Mouse (Mus musculus) WW6 (cell line): ENCODE data around the gene Glis3.
A peak's percentile ranks its signal among the peaks of the same experiment; 100 is the strongest.

Source experiments
- DNase-seq: peaks from one replicate; pipeline ENCODE4 v3.0.0-alpha.2; 2013; ENCODE audit warnings: low read depth, low spot score

Gene Glis3

DNA sequence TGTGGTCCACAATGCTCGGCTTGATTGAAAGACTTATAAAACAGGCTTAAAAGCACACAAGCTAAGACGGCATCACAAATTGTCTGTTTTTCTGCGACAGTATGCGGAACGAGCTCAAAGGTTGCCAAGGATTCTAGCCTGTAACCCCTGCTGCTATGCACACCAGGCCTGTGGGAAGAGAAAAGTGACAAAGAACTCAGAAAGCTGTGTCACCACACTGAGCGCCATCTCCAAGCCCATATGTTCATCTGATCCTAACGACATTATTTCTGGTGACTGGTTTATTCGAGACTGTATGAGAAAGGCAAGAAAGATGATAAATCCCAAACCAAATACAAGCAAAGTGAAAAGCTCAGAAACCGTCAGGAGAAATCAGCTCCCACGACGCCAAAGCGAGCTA is 144.9 kb downstream of the Glis3 start:
- no peak for DNase-seq

GRCm38 (mm10) chr19:28533576-28533975 is 146.3 kb downstream of the Glis3 start:
- no peak for DNase-seq

GRCm38 (mm10) chr19:28531750-28532149 is 148.1 kb downstream of the Glis3 start:
- no peak for DNase-seq

GRCm38 (mm10) chr19:28530846-28531245 is 149.0 kb downstream of the Glis3 start:
- peak; percentile 54 for DNase-seq

DNA sequence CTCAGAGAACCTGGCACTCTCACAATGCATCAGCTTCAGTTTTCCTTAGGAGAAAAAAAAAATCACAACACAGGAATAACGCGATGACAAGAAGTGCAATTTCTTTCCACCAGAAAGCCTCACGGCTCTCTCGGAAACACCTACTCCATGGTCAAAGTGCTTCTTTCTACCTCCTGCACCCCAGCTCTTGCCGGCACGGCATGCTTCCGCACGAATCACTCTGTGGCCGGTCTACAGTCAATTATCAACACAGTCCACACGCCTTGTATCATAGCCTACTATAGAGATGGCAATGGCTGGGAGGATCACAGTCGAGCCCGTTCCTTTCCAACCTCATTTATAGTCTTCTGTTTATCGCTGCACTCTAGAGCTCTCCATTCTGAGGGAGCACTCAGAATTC is 150.9 kb downstream of the Glis3 start:
- no peak for DNase-seq

- DNase-seq = no peak
Observed at GRCm38 (mm10) chr19:28527446-28527845, 152.4 kb downstream of the Glis3 start.

DNA sequence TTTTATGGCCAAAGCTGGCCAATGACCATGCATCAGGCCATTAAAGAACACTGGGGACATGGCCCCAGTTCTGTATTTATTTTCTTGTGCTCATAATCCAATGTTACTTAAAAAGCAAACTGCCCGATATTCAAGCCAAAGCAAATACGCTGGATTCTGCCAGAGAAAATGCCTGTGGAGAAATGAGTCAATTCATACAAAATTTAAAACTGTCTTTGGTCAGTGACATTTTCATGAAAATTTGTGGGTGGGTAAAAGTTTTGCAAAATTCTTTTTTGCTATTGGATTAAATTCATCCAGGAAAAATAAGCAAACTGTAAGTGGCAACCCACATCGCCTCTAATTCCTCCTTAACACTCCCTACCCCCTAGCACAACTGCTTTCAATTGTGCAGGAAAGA is 154.5 kb downstream of the Glis3 start:
- DNase-seq = no peak

DNA sequence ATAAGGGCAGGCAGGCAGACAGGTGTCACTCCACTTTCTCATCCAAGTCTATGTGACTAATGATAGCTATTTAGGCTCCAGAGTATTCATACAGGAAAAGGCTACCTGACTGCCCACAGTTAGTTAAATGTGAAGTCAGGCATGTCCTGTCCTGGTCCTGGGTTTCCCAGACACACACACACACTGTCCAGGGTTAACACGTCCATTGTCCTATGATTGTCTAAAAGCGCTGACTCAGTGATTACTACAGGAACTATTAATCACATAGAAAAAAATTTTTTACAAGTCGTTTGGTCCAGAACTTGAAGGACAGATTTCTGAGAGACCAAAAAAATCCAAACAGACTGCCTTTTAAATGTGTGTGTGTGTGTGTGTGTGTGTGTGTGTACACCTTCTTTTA is 157.6 kb downstream of the Glis3 start:
- no peak for DNase-seq

DNA sequence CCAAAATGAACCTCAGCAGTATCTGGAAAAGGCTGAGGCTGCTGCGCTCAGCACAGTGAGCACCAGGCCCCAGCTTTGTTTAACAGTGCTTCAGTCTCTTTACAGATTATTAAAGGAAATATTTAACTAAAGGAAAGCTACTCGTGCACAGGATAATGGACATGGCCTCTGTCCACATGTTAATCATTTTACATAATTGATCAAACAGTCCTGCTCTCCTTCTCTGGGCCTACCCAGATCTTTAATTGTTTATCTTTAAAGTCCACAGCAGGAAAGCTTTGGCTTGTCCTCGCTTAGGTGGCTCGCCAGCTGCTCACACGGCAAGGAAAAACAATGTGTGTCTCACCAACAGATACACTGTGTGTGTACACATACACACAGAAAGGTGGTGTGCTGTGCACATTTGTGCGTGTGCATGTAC is 159.1 kb downstream of the Glis3 start:
- DNase-seq = no peak

- no peak for DNase-seq
Observed at GRCm38 (mm10) chr19:28520128-28520745, 159.6 kb downstream of the Glis3 start.

- no peak for DNase-seq
Observed at GRCm38 (mm10) chr19:28519296-28519695, 160.6 kb downstream of the Glis3 start.

GRCm38 (mm10) chr19:28518846-28519245 is 161.0 kb downstream of the Glis3 start:
- DNase-seq = no peak

GRCm38 (mm10) chr19:28518266-28518665 is 161.6 kb downstream of the Glis3 start:
- DNase-seq = no peak

DNA sequence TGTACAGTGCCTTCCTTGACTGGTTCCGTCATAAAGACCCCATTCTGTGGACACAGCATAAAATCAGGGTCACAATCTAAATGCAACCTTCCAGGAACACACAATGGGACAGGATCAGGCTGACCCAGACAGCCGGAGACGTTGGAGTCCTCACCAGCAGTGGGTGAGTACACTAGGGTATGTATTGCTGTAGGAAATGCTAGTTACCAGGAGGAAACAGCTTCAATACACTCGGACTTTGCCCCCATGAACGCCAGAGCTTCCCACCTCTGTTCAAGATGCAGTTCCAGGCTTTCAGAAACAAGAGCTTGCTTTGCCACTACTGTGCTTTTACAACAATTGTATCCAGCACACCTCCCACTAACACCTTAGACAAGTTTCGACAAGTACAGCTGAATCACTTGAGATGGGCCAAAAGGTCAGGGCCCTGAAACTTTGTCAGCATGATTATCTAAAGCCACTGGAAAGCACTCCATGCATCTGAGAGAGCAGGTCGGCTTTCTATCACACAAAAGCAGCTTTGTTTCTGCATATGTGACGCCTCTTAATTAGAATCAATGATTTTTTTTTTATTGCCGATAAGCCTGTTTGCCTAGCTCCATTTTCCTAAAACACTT is 162.3 kb downstream of the Glis3 start:
- no peak for DNase-seq

DNA sequence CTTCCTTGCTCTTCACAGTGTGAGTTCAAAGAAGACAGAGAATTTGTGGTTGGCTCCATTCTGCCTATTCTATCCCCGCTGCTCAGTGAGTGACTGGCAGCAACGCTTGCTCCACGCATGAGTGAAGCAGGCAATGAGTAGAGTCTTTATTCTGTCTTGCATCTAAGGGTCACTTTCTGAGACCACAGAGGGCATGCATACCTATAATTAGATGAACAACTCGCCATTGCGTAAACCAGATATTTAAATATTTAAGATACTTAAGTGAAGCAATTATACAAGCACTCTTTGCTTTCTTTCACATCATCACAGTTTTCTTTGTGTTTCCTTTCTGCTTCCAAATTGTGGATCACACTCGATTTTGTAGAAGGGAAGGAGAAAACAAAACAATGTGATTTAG is 163.4 kb downstream of the Glis3 start:
- DNase-seq = no peak

DNA sequence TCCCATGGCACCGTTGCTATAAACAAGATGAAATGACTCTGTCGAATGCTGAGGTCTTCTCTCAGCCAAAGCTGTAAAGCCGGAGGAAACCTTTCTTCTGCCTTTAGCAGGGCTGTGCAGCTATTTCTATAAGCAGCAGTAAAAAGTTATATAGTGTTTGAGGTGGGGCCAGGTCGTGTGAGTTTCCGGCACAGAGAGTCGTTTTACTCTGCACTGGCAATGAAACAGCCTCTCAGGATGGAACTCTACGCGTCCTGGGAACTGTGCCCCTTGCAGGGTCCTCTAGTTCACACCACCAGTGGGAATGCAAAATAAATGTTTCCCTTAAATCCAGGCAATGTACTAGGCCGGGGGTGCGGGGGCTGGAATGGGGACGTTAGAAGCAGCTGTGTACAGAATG is 167.4 kb downstream of the Glis3 start:
- no peak for DNase-seq

GRCm38 (mm10) chr19:28511910-28512309 is 168.0 kb downstream of the Glis3 start:
- DNase-seq = no peak

DNA sequence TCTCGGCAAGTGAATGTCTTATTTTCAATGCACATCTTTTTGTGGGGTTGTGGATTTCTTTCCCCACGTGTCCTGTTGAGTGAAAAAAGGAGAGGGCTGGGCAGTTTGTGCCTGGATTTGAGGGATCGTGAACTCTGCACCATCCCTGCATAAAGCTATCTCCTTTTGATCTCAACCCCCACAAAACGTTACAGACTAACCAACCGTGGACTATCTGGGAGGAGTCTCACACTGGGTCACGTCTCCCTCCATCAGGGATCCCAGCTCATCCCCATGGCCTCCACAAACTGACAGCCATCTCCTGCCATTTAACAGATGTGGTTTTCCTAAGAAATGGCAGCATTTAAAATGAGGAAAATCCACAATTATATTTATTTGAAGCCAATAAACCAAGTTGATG is 174.5 kb downstream of the Glis3 start:
- DNase-seq = no peak

GRCm38 (mm10) chr19:28503011-28503410 is 176.9 kb downstream of the Glis3 start:
- DNase-seq = no peak

DNA sequence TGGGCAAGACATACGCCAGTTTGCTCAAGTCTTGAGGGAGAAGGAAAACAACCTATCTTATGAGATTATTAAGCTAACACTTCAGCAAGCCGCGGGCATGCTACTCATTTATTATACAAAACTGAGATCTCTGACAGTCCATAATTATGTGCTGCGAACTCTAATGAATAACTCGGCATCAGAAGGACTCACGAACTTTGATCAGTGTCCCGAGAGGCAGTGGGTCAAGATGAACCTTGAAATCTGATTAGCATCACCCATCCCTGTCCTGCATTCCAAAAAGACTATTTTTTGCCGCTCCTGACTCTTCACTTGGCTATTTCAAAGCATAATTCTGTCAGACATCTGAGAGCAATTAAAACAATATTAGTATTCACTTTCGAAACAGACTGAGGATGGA is 178.9 kb downstream of the Glis3 start:
- no peak for DNase-seq

DNA sequence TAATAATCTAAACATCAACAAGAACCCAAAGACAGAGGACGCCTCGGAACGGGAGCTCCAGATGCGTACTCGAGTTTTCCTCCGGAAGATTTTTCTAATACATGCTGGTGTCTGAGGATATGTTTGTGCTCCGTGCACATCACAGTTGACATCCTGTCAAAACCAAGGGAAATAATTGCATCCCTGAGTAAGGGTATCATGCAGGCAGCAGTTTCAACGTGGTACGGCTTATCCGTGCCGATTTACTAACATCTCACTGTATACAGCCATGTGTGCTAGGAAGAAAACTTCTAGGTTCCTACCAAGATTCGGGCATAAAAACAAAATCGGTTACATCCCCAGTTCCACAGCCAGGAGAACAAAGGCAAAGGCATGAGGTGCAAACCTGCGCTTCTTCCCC is 179.4 kb downstream of the Glis3 start:
- no peak for DNase-seq

GRCm38 (mm10) chr19:28499786-28500185 is 180.1 kb downstream of the Glis3 start:
- DNase-seq = no peak

- DNase-seq = no peak
Observed at GRCm38 (mm10) chr19:28495926-28496325, 184.0 kb downstream of the Glis3 start.
